In the genomic region with DNA sequence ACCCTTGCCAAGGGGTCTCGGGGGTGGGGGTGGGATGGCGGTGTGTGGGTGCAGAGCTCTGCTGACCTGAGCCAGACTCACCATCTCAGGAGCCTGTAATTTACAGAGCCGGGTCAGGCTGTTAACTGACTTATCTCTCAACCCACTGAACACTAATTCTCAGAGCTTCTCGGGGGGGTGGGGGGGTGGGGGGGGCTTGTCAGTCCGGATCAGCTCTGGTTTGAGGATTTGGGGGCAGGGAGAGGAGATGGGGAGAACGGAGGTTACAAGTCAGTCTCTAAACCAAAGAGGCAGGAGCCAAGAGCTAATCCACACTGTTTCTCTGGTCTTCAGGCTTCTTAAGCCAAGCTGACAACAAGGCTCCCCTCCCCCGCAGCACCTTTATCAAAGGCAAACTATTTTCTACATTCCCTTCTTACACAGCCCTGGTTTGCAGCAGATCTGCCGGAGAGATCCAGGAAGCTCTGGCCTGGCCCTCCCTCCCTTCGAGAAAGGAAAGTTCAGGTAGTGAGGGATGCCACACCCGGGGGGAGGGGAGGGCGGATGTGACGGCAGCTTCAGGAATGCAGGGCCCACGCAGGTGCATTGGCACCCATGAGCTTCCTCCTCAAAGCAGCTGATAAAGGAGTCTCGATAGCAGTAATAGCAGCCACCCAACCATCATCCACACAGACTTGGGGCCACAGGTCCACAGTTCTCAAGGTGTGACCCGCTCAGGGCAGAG, we compare ENCODE assay signal across 11 mouse cellular contexts. TPM values are rescaled to one million over a fixed set of nuclear protein-coding genes. Genes with fewer than 3 reads are reported as not detected.
A peak's percentile ranks its signal among the peaks of the same experiment; 100 is the strongest.
DNase-seq lines count a peak whose midpoint lies in the region; ATAC-seq lines count a peak whose summit lies in the region.
"Had no signal": no experiment of that assay in that cellular context is flagged by ENCODE, and none has a peak within 500 bp of the region (broad histone marks: within the 10 kb centered on the region; RNA-seq: fewer than 3 reads in every experiment).

No protein-coding gene starts in this region.

- 49% methylated on average over 15 of the region's 15 CpGs for WGBS in midbrain, embryonic 13.5 days

- no peak overlapping the region for H3K4me2 ChIP-seq in midbrain, embryonic 13.5 days (replicated peaks)

- intact Hi-C loops in gastrocnemius, postnatal 36 days (cut with DNase I): no loop called here

- H3K27ac ChIP-seq in midbrain, embryonic 13.5 days: no peak overlapping the region
- H3K27ac ChIP-seq: macrophage had no signal

- peaks cover 21% of the 10 kb centered on the region for H3K4me1 ChIP-seq in midbrain, embryonic 13.5 days (replicated peaks)

- peaks cover 13% of the 10 kb centered on the region for H3K27me3 ChIP-seq in midbrain, embryonic 13.5 days

- DNase-seq in cerebellum, adult 9-10 months: peak; percentile 41
- no peak for DNase-seq in cerebellum, postnatal 14 days
- peak; percentile 18 for DNase-seq in brain, adult 2 months (ENCODE audit: low read depth, low spot score)
- DNase-seq in kidney, postnatal 36 days: peak; percentile 86 to 89
- peak; percentile 59 for DNase-seq in retina, postnatal 7 days (ENCODE audit: low read depth, low spot score)
- no peak for DNase-seq in layer of hippocampus, postnatal 25 days (ENCODE audit: extremely low spot score in 1 of 2, low spot score in 1 of 2)
- DNase-seq in gastrocnemius, postnatal 36 days: no peak
- DNase-seq: adrenal gland, adult 2 months; right cerebral cortex, adult 18-20 months had no signal

- no peak overlapping the region for H3K9ac ChIP-seq in midbrain, embryonic 13.5 days (replicated peaks)

- no peaks in the 10 kb centered on the region for H3K9me3 ChIP-seq in midbrain, embryonic 13.5 days

- no peaks in the 10 kb centered on the region for H3K36me3 ChIP-seq in midbrain, embryonic 13.5 days

- no peak for ATAC-seq in midbrain, embryonic 13.5 days

- no peak overlapping the region for H3K4me3 ChIP-seq in midbrain, embryonic 13.5 days (replicated peaks)

RNA-seq across cellular contexts. Expression of a gene that starts 2.5 kb away (rescaled TPM):
- total RNA-seq in layer of hippocampus, postnatal 25 days (2021): 1 to 10 TPM; 4.2 TPM
- polyA plus RNA-seq in midbrain, embryonic 13.5 days (2015; fragmentation: Nextera tagmentation; extraction: Ambion mirVana): 7.0 and 7.9 TPM in 2 replicates
- total RNA-seq in gastrocnemius, postnatal 36 days (2021): under 1 TPM; 0.69 to 0.91 TPM
- polyA plus RNA-seq: macrophage had no signal

Comparison
In these comparisons a context has a peak if more than half of its experiments do, and no peak if none do; other contexts are left out.
1. DNase-seq: peak in cerebellum, adult 9-10 months (single experiment), brain, adult 2 months (single experiment), kidney, postnatal 36 days (2 of 2) and retina, postnatal 7 days (single experiment); none in cerebellum, postnatal 14 days (0 of 2), layer of hippocampus, postnatal 25 days (0 of 2) and gastrocnemius, postnatal 36 days (0 of 2).